Mouse (Mus musculus) small intestine, adult 2 months (tissue): ENCODE measurements around the gene Ddr2. TPM values are rescaled to one million over a fixed set of nuclear protein-coding genes. Genes with fewer than 3 reads are reported as not detected.

ENCODE experiments used
- H3K27ac ChIP-seq: fragments of 200-500 bp; 2 replicates; pipeline ENCODE4 v1.5.1; 2012; ENCODE audit warnings: low read depth, low read length, control low read depth, inconsistent platforms; ENCODE audit not compliant: insufficient read depth
- H3K27me3 ChIP-seq: fragments of 200-500 bp; 2 replicates; pipeline ENCODE4 v1.6.1; 2012; ENCODE audit warnings: mild to moderate bottlenecking, moderate library complexity, low read length, inconsistent platforms; ENCODE audit not compliant: control insufficient read depth, insufficient read depth
- H3K36me3 ChIP-seq: fragments of 200-500 bp; 2 replicates; pipeline ENCODE4 v1.6.1; 2012; ENCODE audit warnings: mild to moderate bottlenecking, low read length, control low read depth, inconsistent platforms; ENCODE audit not compliant: control insufficient read depth, insufficient read depth
- H3K4me1 ChIP-seq: fragments of 200-500 bp; 2 replicates; pipeline ENCODE4 v1.6.1; 2012; ENCODE audit warnings: low read length, inconsistent platforms, mixed read lengths; ENCODE audit not compliant: control insufficient read depth, insufficient read depth, insufficient read length
- H3K4me3 ChIP-seq: fragments of 200-500 bp; 2 replicates; pipeline ENCODE4 v1.5.1; 2012; ENCODE audit warnings: low read depth, mild to moderate bottlenecking, control low read depth, inconsistent platforms, low read length, moderate library complexity
- CTCF ChIP-seq: fragments of 200-500 bp; IDR thresholded peaks from 2 replicates; pipeline ENCODE4 v1.5.1; 2012; ENCODE audit warnings: low read depth, mild to moderate bottlenecking, control low read depth, inconsistent platforms, low read length, moderate library complexity, mixed read lengths; ENCODE audit not compliant: insufficient replicate concordance, insufficient read length; ENCODE audit errors: extremely low read depth
- POLR2A ChIP-seq: fragments of 200-500 bp; IDR thresholded peaks from 2 replicates; pipeline ENCODE4 v1.6.1; 2012; ENCODE audit warnings: low read depth, mild to moderate bottlenecking, control low read depth, inconsistent platforms, low read length, moderate library complexity
- WGBS: fragments of 180-500 bp; shearing (Covaris S2); methylation state at CpG from one replicate; pipeline ENCODE4 v1.1.7; 2018; 5-methylcytosine and 5-hydroxymethylcytosine counted together
- polyA plus RNA-seq: library from polyadenylated mRNA; depleted of rRNA; stranded (reverse); fragments of >200 nt; gene quantifications from 2 replicates; pipeline ENCODE4 v1.2.3, GENCODE M21; 2012

Ddr2 gene
- polyA plus RNA-seq, 1 experiment = 4.0 TPM

- WGBS = 81% methylated on average over 2 of the region's 2 CpGs
- TF ChIP-seq CTCF (no peak), POLR2A (no peak)
- Histone ChIP-seq H3K36me3 (no peaks in the 10 kb centered on the region), H3K27me3 (no peaks in the 10 kb centered on the region), H3K4me1 (peaks cover 3% of the 10 kb centered on the region; the same call in 1 of the 2 replicates), H3K27ac (no peak overlapping the region), H3K4me3 (no peak overlapping the region)
Observed at GRCm38 (mm10) chr1:169971998-169972397, 138.6 kb downstream of the Ddr2 start.

DNA sequence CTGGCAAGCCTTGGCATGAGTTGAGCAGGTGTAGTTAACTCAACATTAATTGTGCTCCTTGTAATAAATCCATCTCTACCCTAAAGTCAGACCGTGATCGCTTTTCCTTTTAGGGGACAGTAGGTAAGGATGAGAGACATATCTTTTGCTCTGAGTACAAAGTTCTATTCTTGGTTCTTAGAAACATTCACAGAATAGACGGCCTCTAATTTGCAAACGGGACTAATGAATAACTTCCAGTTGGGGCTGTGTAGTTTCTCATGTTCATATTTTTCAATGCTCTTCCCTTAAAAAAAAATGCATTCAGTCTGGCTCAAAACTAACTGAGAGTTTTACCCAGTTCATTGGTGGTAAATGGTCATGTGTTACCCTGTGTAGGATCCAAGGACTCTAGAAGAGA is 139.6 kb downstream of the Ddr2 start:
- Histone ChIP-seq H3K4me3 (no peak overlapping the region), H3K27ac (no peak overlapping the region)
- WGBS = 68% methylated on average over 4 of the region's 4 CpGs

DNA sequence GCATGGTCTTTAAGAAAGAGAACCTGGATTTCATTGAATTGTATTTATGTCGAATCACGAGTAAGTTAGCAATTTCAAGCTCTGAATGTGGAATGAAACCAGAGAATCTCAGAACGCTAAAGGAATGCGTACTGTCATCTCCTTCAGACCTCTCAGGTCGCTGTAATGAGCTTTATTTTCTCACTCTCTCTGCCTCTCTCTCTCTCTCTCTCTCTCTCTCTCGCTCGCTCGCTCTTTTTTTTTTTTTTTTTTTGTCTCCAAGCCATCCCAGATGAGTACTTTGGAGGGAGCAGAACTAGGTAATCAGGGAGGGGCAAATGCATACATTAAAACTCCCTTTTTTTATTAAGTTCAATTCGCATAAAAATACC is 141.1 kb downstream of the Ddr2 start:
- Histone ChIP-seq H3K36me3 (peaks cover 12% of the 10 kb centered on the region), H3K27ac (peak overlapping the region; percentile 56; the same call in 1 of the 2 replicates), H3K27me3 (no peaks in the 10 kb centered on the region), H3K4me1 (peaks cover 3% of the 10 kb centered on the region; the same call in 1 of the 2 replicates), H3K4me3 (peak overlapping the region; percentile 87)
- WGBS = 0% methylated on average over 9 of the region's 9 CpGs
- TF ChIP-seq CTCF = no peak
- TF ChIP-seq POLR2A = no peak

More for the DNA sequence above, 139.6 kb downstream of the Ddr2 start:
- TF ChIP-seq POLR2A (no peak), CTCF (no peak)
- Histone ChIP-seq H3K36me3 (peaks cover 3% of the 10 kb centered on the region; the same call in 1 of the 2 replicates), H3K4me1 (peaks cover 3% of the 10 kb centered on the region; the same call in 1 of the 2 replicates), H3K27me3 (no peaks in the 10 kb centered on the region)

DNA sequence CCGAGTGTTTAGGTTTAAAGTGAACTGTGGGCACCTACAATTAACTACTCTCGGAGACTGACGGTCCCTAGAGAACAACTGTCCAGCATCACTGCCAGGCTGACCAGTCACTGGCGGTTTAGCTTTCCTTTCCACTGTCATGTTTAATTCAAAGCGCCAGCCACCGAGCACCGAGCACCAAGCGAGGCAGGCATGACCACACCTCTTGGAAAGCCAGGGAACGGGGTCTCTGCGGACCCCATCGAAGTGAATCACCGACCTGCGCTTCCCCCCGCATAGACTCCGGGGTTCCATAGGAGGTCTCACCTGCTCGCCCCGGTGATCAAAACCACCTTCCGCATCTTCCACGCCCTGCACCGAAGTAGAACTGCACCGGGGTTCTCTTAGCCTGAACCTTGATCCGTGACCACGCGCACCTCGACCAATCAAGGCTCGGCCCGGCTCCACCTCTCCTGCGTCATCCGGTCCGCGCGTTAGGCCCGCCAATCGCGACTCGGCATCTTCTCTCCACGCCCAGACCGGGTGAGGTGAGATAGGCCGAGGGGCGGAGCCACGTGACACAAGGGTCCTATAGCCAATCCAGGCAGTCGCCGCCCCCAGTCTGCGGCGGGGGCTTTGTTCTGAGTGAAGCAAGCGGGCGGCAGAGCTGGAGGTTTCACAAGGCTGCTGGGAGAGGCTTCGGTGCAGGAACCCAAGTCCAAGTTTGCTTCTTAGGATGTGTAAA is 141.6 kb downstream of the Ddr2 start, which contains the start of gene Hsd17b7:
Hsd17b7 (minus strand) TSS at position 450 of the 724 bp plus-strand sequence.
- TF ChIP-seq CTCF (no peak), POLR2A (peak; percentile 80)
- WGBS = under 1% methylated on average over 48 of the region's 48 CpGs
- Histone ChIP-seq H3K4me3 (peak within 1 kb of the TSS; percentile 87), H3K27ac (peak within 1 kb of the TSS; percentile 56), H3K36me3 (peaks cover 14% of the 10 kb centered on the region), H3K27me3 (no peaks in the 10 kb centered on the region), H3K4me1 (peaks cover 3% of the 10 kb centered on the region; the same call in 1 of the 2 replicates)

DNA sequence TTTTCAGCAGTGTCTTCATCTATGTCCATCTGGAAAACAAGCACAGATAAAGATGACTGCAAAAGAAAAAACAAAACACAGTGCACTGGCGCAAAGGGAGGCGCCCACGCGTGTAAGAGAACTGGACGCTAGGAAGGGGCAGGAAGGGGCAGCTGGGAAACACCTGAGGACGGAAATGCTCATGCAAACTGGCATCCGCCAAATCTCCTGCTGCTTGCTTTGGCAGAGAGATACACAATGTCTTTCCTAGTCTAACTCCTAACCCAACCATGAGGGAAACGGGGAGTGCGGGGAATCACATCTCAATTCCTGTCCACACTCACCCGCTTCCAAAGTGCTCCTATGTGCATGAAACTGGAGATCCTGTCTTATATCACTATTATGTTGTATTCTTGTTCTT is 157.5 kb downstream of the Ddr2 start:
- 98% methylated on average over 10 of the region's 10 CpGs for WGBS
- Histone ChIP-seq H3K27me3 (no peaks in the 10 kb centered on the region), H3K36me3 (peaks cover 42% of the 10 kb centered on the region)

DNA sequence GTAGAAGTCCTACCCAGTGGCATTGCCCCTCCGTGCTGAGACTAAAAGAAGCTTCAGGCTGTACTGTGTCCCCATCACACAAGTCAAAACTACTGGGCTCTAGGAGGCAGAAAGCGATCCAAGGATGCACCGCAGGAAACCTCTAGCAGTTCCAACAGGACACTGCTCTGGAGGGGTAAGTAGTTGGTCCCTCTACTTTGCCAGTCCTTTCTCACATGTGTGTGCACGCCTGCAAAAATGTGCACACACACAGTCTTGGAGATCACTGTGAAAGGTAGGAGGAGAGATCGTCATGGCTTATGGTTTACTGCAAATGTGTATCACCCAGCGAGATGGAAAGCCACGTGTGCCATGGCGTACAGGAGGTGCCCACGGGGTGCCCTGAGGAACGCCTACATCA is 157.9 kb downstream of the Ddr2 start:
- 95% methylated on average over 10 of the region's 10 CpGs for WGBS
- H3K36me3 ChIP-seq = peaks cover 38% of the 10 kb centered on the region
- H3K27me3 ChIP-seq = no peaks in the 10 kb centered on the region
- H3K4me3 ChIP-seq = no peak overlapping the region
- no peak overlapping the region for H3K27ac ChIP-seq
- H3K4me1 ChIP-seq = no peaks in the 10 kb centered on the region
- no peak for TF ChIP-seq CTCF

More for the DNA sequence above, 157.5 kb downstream of the Ddr2 start:
- no peak overlapping the region for H3K4me3 ChIP-seq
- no peak overlapping the region for H3K27ac ChIP-seq
- H3K4me1 ChIP-seq = no peaks in the 10 kb centered on the region
- TF ChIP-seq CTCF (no peak), POLR2A (no peak)

DNA sequence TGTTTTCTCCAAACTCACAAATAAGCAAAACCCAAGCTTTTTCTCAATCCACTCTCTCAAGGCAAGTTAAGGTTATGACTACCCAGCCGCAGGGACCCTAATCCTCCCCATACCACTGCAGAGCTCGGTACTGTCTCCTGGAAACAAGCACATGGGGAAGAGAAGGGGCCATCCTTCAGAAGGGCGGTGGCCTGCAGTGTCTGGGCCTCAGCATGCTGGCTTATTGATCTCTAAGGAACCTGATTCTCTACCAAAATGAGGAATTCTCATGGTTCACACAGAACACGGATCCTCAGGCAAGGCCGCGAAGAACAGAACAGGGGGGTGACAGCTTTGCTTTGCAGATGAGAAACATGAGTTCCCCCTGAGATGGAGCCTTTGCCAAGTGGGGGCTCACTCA is 159.0 kb downstream of the Ddr2 start:
- Histone ChIP-seq H3K36me3 (peaks cover 35% of the 10 kb centered on the region), H3K27ac (no peak overlapping the region)

More for the DNA sequence above, 159.0 kb downstream of the Ddr2 start:
- no peaks in the 10 kb centered on the region for H3K4me1 ChIP-seq
- no peak for TF ChIP-seq CTCF
- TF ChIP-seq POLR2A = no peak
- 92% methylated on average over 6 of the region's 6 CpGs for WGBS
- no peak overlapping the region for H3K4me3 ChIP-seq
- no peaks in the 10 kb centered on the region for H3K27me3 ChIP-seq
